Mouse (Mus musculus) gastrocnemius, postnatal 4 days (tissue): ENCODE measurements around the gene Cdhr1. TPM values are rescaled to one million over a fixed set of nuclear protein-coding genes. Genes with fewer than 3 reads are reported as not detected.

Experiments
- DNase-seq, 2 experiments: peaks; one replicate each; pipeline ENCODE4 v3.0.0; 2021 to 2022; ENCODE audit warnings: low spot score in 2 of 2, mixed read lengths in 2 of 2
- total RNA-seq, 2 experiments: library from RNA; stranded (reverse); gene quantifications; 2 replicates each; pipeline ENCODE4 v1.2.3; 2021

Gene Cdhr1
- total RNA-seq, 2 experiments from 2014 or later: not detected

GRCm38 (mm10) chr14:37080724-37081123 lies 17.4 kb downstream of the Cdhr1 start:
- DNase-seq: no peak

GRCm38 (mm10) chr14:37068516-37068915 lies 29.6 kb downstream of the Cdhr1 start:
- peak; percentile 50 to 63 for DNase-seq

- DNase-seq: no peak
Observed at GRCm38 (mm10) chr14:37067629-37068028, 30.5 kb downstream of the Cdhr1 start, which contains the start of gene Lrit2. Lrit2 (plus strand) TSS chr14:37067929.

GRCm38 (mm10) chr14:37066636-37067035 lies 31.5 kb downstream of the Cdhr1 start:
- no peak for DNase-seq

- DNase-seq: no peak
Observed at GRCm38 (mm10) chr14:37064849-37065248, 33.3 kb downstream of the Cdhr1 start.

- no peak for DNase-seq
Observed at GRCm38 (mm10) chr14:37048914-37049410, 49.2 kb downstream of the Cdhr1 start, which contains the start of gene Rgr. Rgr (minus strand) TSS chr14:37048964.

- no peak for DNase-seq
Observed at GRCm38 (mm10) chr14:37034432-37034831, 63.7 kb downstream of the Cdhr1 start.

- DNase-seq: peak; percentile 48 to 67
Observed at GRCm38 (mm10) chr14:37033241-37033640, 64.9 kb downstream of the Cdhr1 start.

- peak in 1 of 2 experiments; percentile 22 for DNase-seq
Observed at GRCm38 (mm10) chr14:37032481-37033104, 65.6 kb downstream of the Cdhr1 start.

GRCm38 (mm10) chr14:37028555-37028954 lies 69.6 kb downstream of the Cdhr1 start:
- DNase-seq: no peak

GRCm38 (mm10) chr14:37027951-37028350 lies 70.2 kb downstream of the Cdhr1 start:
- DNase-seq: no peak

Other genes with a start within 250 kb of the Cdhr1 start
- gene Ccser2, start 129.6 kb downstream of the Cdhr1 start, total RNA-seq: 10 to 100 TPM; 59.4 to 63.7 TPM
- gene Rgr, start 49.4 kb downstream of the Cdhr1 start, total RNA-seq: 1 to 10 TPM; 1.3 TPM
- gene Lrit1, start 43.5 kb downstream of the Cdhr1 start, total RNA-seq: under 1 TPM in 1 of 2 experiments, not detected in 1; 0.05 TPM
- not detected for gene Lrit2, start 30.4 kb downstream of the Cdhr1 start, total RNA-seq
- not detected for gene 2610528A11Rik, start 15.7 kb upstream of the Cdhr1 start, total RNA-seq
- gene Ghitm, start 36.9 kb upstream of the Cdhr1 start, total RNA-seq: 100 to 1,000 TPM; 175 to 186 TPM